Mouse (Mus musculus) CH12.LX (cell line): ENCODE measurements around the gene Wipf1. TPM values are rescaled to one million over a fixed set of nuclear protein-coding genes. Genes with fewer than 3 reads are reported as not detected.
A peak's percentile ranks its signal among the peaks of the same experiment; 100 is the strongest.

ENCODE experiments used
- DNase-seq: peaks from one replicate; pipeline ENCODE4 v3.0.0-alpha.2; 2013; ENCODE audit errors: extremely low read depth
- H3K27ac ChIP-seq: 2 replicates; pipeline ENCODE4 v1.5.1; 2012; ENCODE audit warnings: low read depth, mild to moderate bottlenecking, control low read depth, moderate library complexity; ENCODE audit not compliant: insufficient read depth
- H3K27me3 ChIP-seq: replicated peaks from 2 replicates; pipeline ENCODE3; 2012; ENCODE audit warnings: inconsistent platforms
- H3K36me3 ChIP-seq, 2 experiments: replicated peaks in 1 of 2; 2 replicates each; pipeline versions ENCODE3 to v1.6.1; 2012; ENCODE audit warnings: inconsistent platforms in 1 of 2, low read length in 1 of 2, mild to moderate bottlenecking in 1 of 2, mixed read lengths in 1 of 2, moderate library complexity in 1 of 2; ENCODE audit not compliant: control insufficient read depth in 1 of 2, insufficient read depth in 1 of 2
- H3K4me1 ChIP-seq, 2 experiments: 2 replicates each; pipeline ENCODE4 v1.6.1; 2012; ENCODE audit warnings: inconsistent platforms in 1 of 2, moderate library complexity in 1 of 2; ENCODE audit not compliant: insufficient read depth in 2 of 2, control insufficient read depth in 1 of 2
- H3K4me2 ChIP-seq: 2 replicates; pipeline ENCODE4 v1.6.1; 2012; ENCODE audit warnings: low read depth, mild to moderate bottlenecking, control low read depth; ENCODE audit not compliant: poor library complexity, insufficient read depth, severe bottlenecking
- H3K4me3 ChIP-seq, 3 experiments: fragments of 150-350 bp in 1 of 3; sonication (generic) in 1 of 3; replicated peaks in 1 of 3; 2 replicates each; pipeline versions ENCODE3 to v1.5.1; 2011 to 2012; ENCODE audit warnings: low read depth in 2 of 3, low read length in 2 of 3, mild to moderate bottlenecking in 2 of 3, moderate library complexity in 2 of 3, control low read depth in 1 of 3, improper control_type of control experiment in 1 of 3, inconsistent platforms in 1 of 3, mixed read lengths in 1 of 3; ENCODE audit not compliant: poor library complexity in 1 of 3
- H3K79me2 ChIP-seq: replicated peaks from 2 replicates; pipeline ENCODE4 v1.6.1; 2012; ENCODE audit warnings: mild to moderate bottlenecking, moderate library complexity; ENCODE audit not compliant: control insufficient read depth, poor library complexity, insufficient read depth, severe bottlenecking; ENCODE audit errors: extremely low read depth
- H3K9ac ChIP-seq: 2 replicates; pipeline ENCODE4 v1.6.1; 2012; ENCODE audit warnings: low read depth, mild to moderate bottlenecking, control low read depth, moderate library complexity; ENCODE audit not compliant: insufficient read depth
- H3K9me3 ChIP-seq: replicated peaks from 2 replicates; pipeline ENCODE3; 2012; ENCODE audit warnings: low read length, inconsistent platforms, mixed read lengths
- CTCF ChIP-seq, 2 experiments: IDR thresholded peaks in 1 of 2; conservative IDR thresholded peaks in 1 of 2; 2 replicates each; pipeline ENCODE4 v1.5.1; 2011 to 2012; ENCODE audit warnings: low read depth in 2 of 2, low read length in 2 of 2, improper control_type of control experiment in 1 of 2, inconsistent platforms in 1 of 2, mild to moderate bottlenecking in 1 of 2, moderate library complexity in 1 of 2
- E2F4 ChIP-seq: IDR thresholded peaks from 2 replicates; pipeline ENCODE4 v1.6.1; 2011; ENCODE audit warnings: low read depth, low read length, improper control_type of control experiment; ENCODE audit not compliant: insufficient replicate concordance
- ETS1 ChIP-seq: conservative IDR thresholded peaks from 2 replicates; pipeline ENCODE4 v1.6.1; 2012; ENCODE audit warnings: low read depth, mild to moderate bottlenecking, inconsistent platforms, low read length, improper control_type of control experiment, moderate library complexity
- IRF4 ChIP-seq: IDR thresholded peaks from 2 replicates; pipeline ENCODE4 v1.6.1; 2014; ENCODE audit warnings: low read depth, mild to moderate bottlenecking, inconsistent platforms, low read length, improper control_type of control experiment
- JUN ChIP-seq: IDR thresholded peaks from 2 replicates; pipeline ENCODE4 v1.6.1; 2011; ENCODE audit warnings: low read depth, mild to moderate bottlenecking, low read length, improper control_type of control experiment, moderate library complexity; ENCODE audit not compliant: insufficient read depth
- KAT2A ChIP-seq: IDR thresholded peaks from 2 replicates; pipeline ENCODE4 v1.6.1; 2012; ENCODE audit warnings: low read length, improper control_type of control experiment, inconsistent platforms; ENCODE audit not compliant: insufficient replicate concordance
- PAX5 ChIP-seq: IDR thresholded peaks from 2 replicates; pipeline ENCODE4 v1.6.1; 2012; ENCODE audit warnings: low read length, inconsistent platforms, mixed read lengths
- RAD21 ChIP-seq: IDR thresholded peaks from 2 replicates; pipeline ENCODE4 v1.6.1; 2011; ENCODE audit warnings: low read depth, mild to moderate bottlenecking, low read length, improper control_type of control experiment, moderate library complexity
- SMC3 ChIP-seq: IDR thresholded peaks from 2 replicates; pipeline ENCODE4 v1.6.1; 2011; ENCODE audit warnings: low read depth, low read length, improper control_type of control experiment
- USF1 ChIP-seq: IDR thresholded peaks from 2 replicates; pipeline ENCODE4 v1.6.1; 2014; ENCODE audit warnings: low read depth, mild to moderate bottlenecking, inconsistent platforms, low read length, improper control_type of control experiment
- dilution Hi-C: fragments of 300-500 bp; cut with MboI; formaldehyde crosslinking; loops from 2 replicates; pipeline ENCODE4 v1.14.3; 2020; ENCODE audit warnings: low sequenced_read_pairs; ENCODE audit not compliant: extremely low pct_unique_long_range_greater_than_20kb, extremely low pct_ligation_motif_present
- in situ Hi-C: fragments of 300-500 bp; cut with MboI; formaldehyde crosslinking; loops from 3 replicates; pipeline ENCODE4 v1.14.3; 2019; ENCODE audit warnings: low sequenced_read_pairs, low pct_ligation_motif_present, low pct_unique_long_range_greater_than_20kb, mixed read lengths
- polyA plus RNA-seq: library from polyadenylated mRNA; unstranded; fragments of >175 nt; gene quantifications from 2 replicates; pipeline ENCODE4 v1.2.1, GENCODE M21; 2012; ENCODE audit warnings: low read depth; ENCODE audit not compliant: insufficient read length
- total RNA-seq, 2 experiments: library from RNA; depleted of rRNA; stranded (reverse); fragments of 300-350 nt in 1 of 2; fragments of >200 nt in 1 of 2; gene quantifications; 2 replicates each; pipeline ENCODE4 v1.2.3; 2012 to 2014

The Wipf1 gene
- total and polyA plus RNA-seq, 3 experiments = 18.3 to 95.0 (median 21.8) TPM

- Histone ChIP-seq H3K27me3 (peaks cover 2% of the 10 kb centered on the region), H3K36me3 (no peaks in the 10 kb centered on the region), H3K9me3 (no peaks in the 10 kb centered on the region), H3K4me2 (no peak overlapping the region), H3K4me1 (peaks cover 11 to 26% of the 10 kb centered on the region in 2 experiments; a peak in 3 of 4 replicates), H3K4me3 (no peak overlapping the region), H3K9ac (no peak overlapping the region), H3K79me2 (no peaks in the 10 kb centered on the region), H3K27ac (no peak overlapping the region)
- dilution Hi-C loops = no loop called here
- peak; percentile 66 for DNase-seq
- peak; percentile 65 for TF ChIP-seq RAD21
- peak; percentile 82 to 93 for TF ChIP-seq CTCF (conservative IDR thresholded peaks at IDR 0.05 in 1 of 2, IDR thresholded peaks at IDR 0.05 in 1 of 2; ENCODE audit: low read depth in 2 of 2, low read length in 2 of 2)
- TF ChIP-seq SMC3 = peak; percentile 42; the same call in 1 of the 2 replicates
- no peak for TF ChIP-seq IRF4
- TF ChIP-seq PAX5 = no peak
- no peak for TF ChIP-seq E2F4
- in situ Hi-C loops = loop anchor here (25.0 kb wide), 1 partner anchor 321 kb away; the partner anchor contains the start of gene Atf2
These were observed 36.6 kb upstream of the Wipf1 start for GRCm38 (mm10) chr2:73566162-73566561.

- H3K9ac ChIP-seq = no peak overlapping the region
- no peaks in the 10 kb centered on the region for H3K36me3 ChIP-seq
- no peak overlapping the region for H3K4me3 ChIP-seq
- H3K4me1 ChIP-seq = peaks cover 8 to 26% of the 10 kb centered on the region in 2 experiments; a peak in 3 of 4 replicates
- TF ChIP-seq JUN = no peak
- TF ChIP-seq ETS1 = peak; percentile 18; the same call in 1 of the 2 replicates
- peaks cover 2% of the 10 kb centered on the region for H3K9me3 ChIP-seq
- no peak for DNase-seq
- no peaks in the 10 kb centered on the region for H3K79me2 ChIP-seq
- dilution Hi-C loops (no loop called here), in situ Hi-C loops (loop anchor here (5.0 to 25.0 kb wide), 2 partner anchors 81 to 324 kb away; partner anchors contain the start of gene Atf2)
- H3K4me2 ChIP-seq = 0 out of 2 replicates have a peak overlapping the region, but pooled peaks have one; percentile 41
- no peak overlapping the region for H3K27ac ChIP-seq
- H3K27me3 ChIP-seq = no peaks in the 10 kb centered on the region
These were observed 34.2 kb upstream of the Wipf1 start for GRCm38 (mm10) chr2:73563690-73564089.

DNA sequence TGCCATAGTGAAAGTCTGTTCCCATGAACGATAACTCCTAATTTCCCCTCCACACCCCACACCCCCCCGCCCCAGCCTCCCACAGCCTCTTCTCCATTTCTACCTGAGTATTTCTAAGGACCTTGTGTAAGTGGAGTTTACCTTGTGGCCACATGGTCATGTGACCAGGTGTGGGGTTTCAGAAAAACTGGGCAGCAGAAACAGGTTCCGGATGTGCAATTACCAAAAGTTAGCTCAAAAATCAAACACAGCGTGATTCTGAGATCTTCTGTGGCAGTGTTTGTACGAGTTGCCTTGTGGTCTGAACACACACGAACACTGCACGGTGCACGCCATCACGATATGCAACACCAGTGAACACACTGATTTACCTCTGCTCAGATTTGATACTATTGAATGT lies 33.1 kb upstream of the Wipf1 start:
- H3K9me3 ChIP-seq = peaks cover 2% of the 10 kb centered on the region
- H3K27ac ChIP-seq = no peak overlapping the region
- H3K9ac ChIP-seq = no peak overlapping the region
- no peak overlapping the region for H3K4me3 ChIP-seq
- dilution Hi-C loops (no loop called here), in situ Hi-C loops (loop anchor here (5.0 to 25.0 kb wide), 2 partner anchors 80 to 325 kb away; partner anchors contain the start of gene Atf2)
- H3K79me2 ChIP-seq = no peaks in the 10 kb centered on the region
- no peak overlapping the region for H3K4me2 ChIP-seq
- H3K27me3 ChIP-seq = no peaks in the 10 kb centered on the region
- H3K4me1 ChIP-seq = peaks cover 8 to 26% of the 10 kb centered on the region in 2 experiments; a peak in 3 of 4 replicates
- no peak for TF ChIP-seq JUN
- no peak for TF ChIP-seq KAT2A
- peak; percentile 30 for TF ChIP-seq USF1
- DNase-seq = no peak
- H3K36me3 ChIP-seq = no peaks in the 10 kb centered on the region
